Mouse (Mus musculus): Measurements from ENCODE around the gene Csf2rb2.

GRCm38 (mm10) chr15:78267441-78267840 is 38.1 kb downstream of the Csf2rb2 start:
- TF ChIP-seq CTCF (IDR thresholded peaks at IDR 0.05; ENCODE audit: low read depth) = no peak
- TF ChIP-seq EP300 (optimal IDR thresholded peaks at IDR 0.05) = no peak
